Mouse (Mus musculus) hindbrain, embryonic 15.5 days (tissue): ENCODE measurements around the gene Hoxc8. TPM values are rescaled to one million over a fixed set of nuclear protein-coding genes. Genes with fewer than 3 reads are reported as not detected.

ENCODE experiments used
- ATAC-seq: fragments of 200-750 bp; cut with Nextera tagmentation; 2 replicates; pipeline ENCODE4 v1.8.0; 2017; ENCODE audit warnings: low read depth, moderate number of reproducible peaks, moderate TSS enrichment; ENCODE audit not compliant: low FRiP score
- H3K27ac ChIP-seq: fragments of 300-500 bp; sonication (generic); replicated peaks from 2 replicates; pipeline ENCODE4 v1.5.1; 2015; ENCODE audit warnings: mild to moderate bottlenecking, inconsistent platforms
- H3K27me3 ChIP-seq: fragments of 300-500 bp; sonication (generic); 2 replicates; pipeline ENCODE4 v1.6.1; 2015; ENCODE audit warnings: control low read depth, inconsistent platforms
- H3K36me3 ChIP-seq: fragments of 300-500 bp; sonication (generic); 2 replicates; pipeline ENCODE4 v1.6.1; 2015; ENCODE audit warnings: control low read depth, inconsistent platforms
- H3K4me1 ChIP-seq: fragments of 300-500 bp; sonication (generic); replicated peaks from 2 replicates; pipeline ENCODE4 v1.6.1; 2015; ENCODE audit warnings: control low read depth, inconsistent platforms
- H3K4me2 ChIP-seq: fragments of 300-500 bp; sonication (generic); 2 replicates; pipeline ENCODE4 v1.6.1; 2015; ENCODE audit warnings: moderate library complexity, mild to moderate bottlenecking, inconsistent platforms
- H3K4me3 ChIP-seq: fragments of 300-500 bp; sonication (generic); 2 replicates; pipeline ENCODE4 v1.5.1; 2015; ENCODE audit warnings: mild to moderate bottlenecking, inconsistent platforms
- H3K9ac ChIP-seq: fragments of 300-500 bp; sonication (generic); 2 replicates; pipeline ENCODE4 v1.6.1; 2015; ENCODE audit warnings: inconsistent platforms
- H3K9me3 ChIP-seq: fragments of 300-500 bp; sonication (generic); 2 replicates; pipeline ENCODE4 v1.6.1; 2016; ENCODE audit warnings: control low read depth, inconsistent platforms
- WGBS: fragments of 180-500 bp; shearing (Covaris S2); methylation state at CpG from one replicate; pipeline ENCODE4 v1.1.7; 2015; 5-methylcytosine and 5-hydroxymethylcytosine counted together
- polyA plus RNA-seq: library from polyadenylated mRNA; unstranded; fragments of >200 nt; fragmentation: Nextera tagmentation; extraction: Ambion mirVana; gene quantifications from 2 replicates; pipeline ENCODE4 v1.2.1, GENCODE M21; 2015

Hoxc8 gene
- polyA plus RNA-seq, 1 experiment from 2014 or later: 16.6 TPM

DNA sequence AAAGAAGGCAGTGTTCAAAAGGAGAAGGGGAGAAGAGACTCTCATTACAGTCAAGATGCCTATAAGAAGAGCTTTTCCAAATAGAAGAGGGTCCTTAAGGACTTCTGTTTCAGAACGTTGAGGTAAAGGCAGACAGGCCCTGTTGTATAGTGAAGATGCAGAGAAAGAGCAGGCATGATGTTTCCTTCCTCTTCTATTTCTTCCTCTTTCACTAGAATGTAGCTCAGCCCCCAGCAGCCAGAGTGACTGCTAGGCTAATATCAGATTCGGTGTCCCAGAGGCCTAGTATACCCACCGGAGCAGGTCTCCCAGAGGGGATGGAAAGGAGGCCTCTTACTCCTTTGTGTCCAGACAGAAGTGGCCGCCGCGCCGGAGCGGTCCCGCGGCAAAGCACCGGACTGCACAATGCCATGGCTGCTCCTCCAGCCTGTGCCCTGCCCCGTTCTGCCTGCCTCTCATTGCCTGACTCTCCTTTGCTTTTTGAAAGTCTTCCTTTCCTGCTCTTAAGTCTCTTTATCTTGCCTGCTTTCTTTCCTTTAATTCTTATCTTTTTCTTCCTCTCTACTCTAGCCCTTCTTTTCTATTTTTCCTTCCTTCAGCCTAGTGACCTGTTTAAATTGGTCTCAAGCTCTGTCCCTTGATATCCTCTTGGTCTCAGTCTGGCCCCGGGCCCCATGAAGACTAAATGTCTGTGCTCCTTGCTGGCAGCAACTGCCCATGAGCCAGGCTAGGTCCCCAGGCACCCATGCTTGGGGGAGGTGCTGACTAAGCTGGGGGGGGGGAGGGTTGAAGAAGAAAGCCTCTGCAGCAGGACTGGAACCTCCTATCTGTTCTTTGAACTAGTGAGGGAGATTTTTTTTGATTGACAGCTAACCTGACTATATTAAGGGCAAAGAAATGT lies 11.5 kb upstream of the Hoxc8 start:
- Histone ChIP-seq H3K27ac (no peak overlapping the region), H3K9ac (no peak overlapping the region), H3K9me3 (no peaks in the 10 kb centered on the region), H3K4me1 (peaks cover 9% of the 10 kb centered on the region), H3K27me3 (peaks cover 90% of the 10 kb centered on the region), H3K36me3 (no peaks in the 10 kb centered on the region), H3K4me2 (no peak overlapping the region), H3K4me3 (no peak overlapping the region)
- WGBS: 3% methylated on average over 13 of the region's 13 CpGs
- no peak for ATAC-seq

DNA sequence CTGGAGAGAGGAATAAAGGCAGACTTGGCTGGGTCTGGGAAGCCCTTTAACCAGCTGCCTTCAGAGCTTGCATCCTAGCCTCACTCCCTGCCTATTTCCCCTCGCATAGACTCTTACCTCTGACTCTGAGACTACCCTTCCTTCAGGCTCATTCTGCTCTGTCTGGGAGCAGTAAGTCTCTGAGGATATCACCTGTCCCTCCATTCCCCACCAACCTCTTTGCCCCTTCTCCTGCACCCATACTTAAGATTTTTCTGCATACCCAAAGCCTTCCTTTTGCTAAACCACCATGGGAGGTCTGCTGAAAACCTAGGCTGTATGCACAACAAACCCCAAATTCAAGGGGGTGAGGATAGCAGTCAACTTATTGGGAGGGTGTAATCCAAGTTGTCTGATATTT lies 10.5 kb upstream of the Hoxc8 start:
- no peak overlapping the region for H3K9ac ChIP-seq
- H3K4me3 ChIP-seq: no peak overlapping the region
- H3K9me3 ChIP-seq: no peaks in the 10 kb centered on the region
- H3K4me1 ChIP-seq: peaks cover 9% of the 10 kb centered on the region
- peaks cover 90% of the 10 kb centered on the region for H3K27me3 ChIP-seq
- no peak for ATAC-seq
- H3K27ac ChIP-seq: no peak overlapping the region
- 0% methylated on average over 1 of the region's 1 CpGs for WGBS
- H3K36me3 ChIP-seq: no peaks in the 10 kb centered on the region
- H3K4me2 ChIP-seq: no peak overlapping the region

DNA sequence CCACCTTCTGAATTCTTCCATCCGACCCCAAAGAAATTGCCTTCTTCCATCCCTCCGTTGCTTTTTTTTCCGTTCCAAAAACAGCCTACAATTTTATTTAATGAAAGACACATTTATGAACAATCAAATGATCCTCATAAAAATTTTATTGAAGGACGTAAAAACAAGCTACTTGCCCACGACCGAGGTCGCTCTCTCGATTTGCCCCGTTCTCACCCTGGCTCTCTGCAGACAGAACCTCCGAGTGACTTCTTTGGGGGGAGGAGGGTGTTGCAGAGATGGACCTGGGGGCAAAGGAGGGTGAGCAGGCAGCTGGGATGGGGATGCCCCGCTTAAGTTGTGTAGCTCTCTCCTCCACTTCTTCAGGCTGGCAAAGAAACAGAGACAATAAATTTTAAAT lies 10.1 kb upstream of the Hoxc8 start:
- Histone ChIP-seq H3K4me2 (no peak overlapping the region), H3K9ac (no peak overlapping the region), H3K27me3 (peaks cover 90% of the 10 kb centered on the region), H3K27ac (no peak overlapping the region), H3K4me1 (peaks cover 9% of the 10 kb centered on the region), H3K9me3 (no peaks in the 10 kb centered on the region), H3K36me3 (no peaks in the 10 kb centered on the region), H3K4me3 (no peak overlapping the region)
- ATAC-seq: no peak
- 2% methylated on average over 11 of the region's 11 CpGs for WGBS

GRCm38 (mm10) chr15:102980912-102981311 lies 9.5 kb upstream of the Hoxc8 start:
- Histone ChIP-seq H3K4me2 (peak overlapping the region; percentile 35), H3K27ac (no peak overlapping the region), H3K36me3 (no peaks in the 10 kb centered on the region), H3K27me3 (peaks cover 90% of the 10 kb centered on the region), H3K4me3 (no peak overlapping the region; the same call in 1 of the 2 replicates), H3K4me1 (peaks cover 9% of the 10 kb centered on the region), H3K9me3 (no peaks in the 10 kb centered on the region), H3K9ac (no peak overlapping the region)
- ATAC-seq: no peak
- 2% methylated on average over 14 of the region's 14 CpGs for WGBS

DNA sequence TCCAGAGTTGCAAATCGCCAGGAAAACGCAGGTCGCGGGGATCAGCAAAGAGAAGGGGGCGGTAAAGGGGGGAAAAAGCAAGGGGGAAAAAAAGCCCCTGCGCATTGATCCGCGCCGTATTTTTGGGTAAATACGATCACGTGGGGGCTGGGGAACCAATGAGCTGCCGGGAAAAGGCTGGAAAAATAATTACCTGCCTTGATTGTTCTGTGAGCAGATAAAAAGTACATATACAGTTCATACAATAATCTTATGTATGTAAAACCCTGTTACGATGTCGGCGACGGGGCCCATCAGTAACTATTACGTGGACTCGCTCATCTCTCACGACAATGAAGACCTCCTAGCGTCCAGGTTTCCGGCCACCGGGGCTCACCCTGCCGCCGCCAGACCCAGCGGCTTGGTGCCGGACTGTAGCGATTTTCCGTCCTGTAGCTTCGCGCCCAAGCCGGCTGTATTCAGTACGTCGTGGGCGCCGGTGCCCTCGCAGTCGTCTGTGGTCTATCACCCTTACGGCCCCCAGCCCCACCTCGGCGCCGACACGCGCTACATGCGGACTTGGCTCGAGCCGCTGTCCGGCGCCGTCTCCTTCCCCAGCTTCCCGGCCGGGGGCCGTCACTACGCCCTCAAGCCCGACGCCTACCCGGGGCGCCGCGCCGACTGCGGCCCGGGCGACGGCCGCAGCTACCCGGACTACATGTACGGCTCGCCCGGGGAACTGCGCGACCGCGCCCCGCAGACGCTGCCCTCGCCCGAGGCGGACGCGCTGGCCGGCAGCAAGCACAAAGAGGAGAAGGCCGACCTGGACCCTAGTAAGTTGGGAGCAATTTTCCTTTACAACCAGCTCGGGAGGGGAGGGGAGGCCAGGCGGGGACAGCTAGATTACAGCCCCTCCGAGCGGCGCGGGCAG lies 8.8 kb upstream of the Hoxc8 start:
- H3K27ac ChIP-seq: no peak overlapping the region
- H3K36me3 ChIP-seq: no peaks in the 10 kb centered on the region
- H3K4me3 ChIP-seq: peak overlapping the region; percentile 15
- H3K27me3 ChIP-seq: peaks cover 91% of the 10 kb centered on the region
- ATAC-seq: no peak
- H3K4me2 ChIP-seq: peak overlapping the region; percentile 35
- peaks cover 9% of the 10 kb centered on the region for H3K4me1 ChIP-seq
- under 1% methylated on average over 88 of the region's 88 CpGs for WGBS
- H3K9ac ChIP-seq: no peak overlapping the region
- no peaks in the 10 kb centered on the region for H3K9me3 ChIP-seq

GRCm38 (mm10) chr15:102983716-102984115 lies 6.7 kb upstream of the Hoxc8 start:
- 2% methylated on average over 12 of the region's 12 CpGs for WGBS
- ATAC-seq: no peak
- H3K9ac ChIP-seq: no peak overlapping the region
- H3K4me1 ChIP-seq: peaks cover 9% of the 10 kb centered on the region
- H3K27ac ChIP-seq: no peak overlapping the region
- H3K4me3 ChIP-seq: no peak overlapping the region
- H3K4me2 ChIP-seq: no peak overlapping the region
- no peaks in the 10 kb centered on the region for H3K9me3 ChIP-seq
- H3K36me3 ChIP-seq: no peaks in the 10 kb centered on the region
- H3K27me3 ChIP-seq: peaks cover 97% of the 10 kb centered on the region

GRCm38 (mm10) chr15:102984521-102984920 lies 5.9 kb upstream of the Hoxc8 start:
- Histone ChIP-seq H3K27me3 (peaks cover 97% of the 10 kb centered on the region), H3K4me1 (peaks cover 9% of the 10 kb centered on the region), H3K27ac (no peak overlapping the region), H3K4me3 (no peak overlapping the region), H3K36me3 (no peaks in the 10 kb centered on the region), H3K9me3 (no peaks in the 10 kb centered on the region), H3K4me2 (no peak overlapping the region), H3K9ac (no peak overlapping the region)
- under 1% methylated on average over 10 of the region's 10 CpGs for WGBS
- ATAC-seq: no peak

GRCm38 (mm10) chr15:102984925-102985324 lies 5.5 kb upstream of the Hoxc8 start:
- H3K36me3 ChIP-seq: no peaks in the 10 kb centered on the region
- H3K9me3 ChIP-seq: no peaks in the 10 kb centered on the region
- no peak overlapping the region for H3K4me3 ChIP-seq
- peaks cover 97% of the 10 kb centered on the region for H3K27me3 ChIP-seq
- no peak overlapping the region for H3K27ac ChIP-seq
- no peak overlapping the region for H3K9ac ChIP-seq
- 8% methylated on average over 3 of the region's 3 CpGs for WGBS
- no peak overlapping the region for H3K4me2 ChIP-seq
- peaks cover 9% of the 10 kb centered on the region for H3K4me1 ChIP-seq
- ATAC-seq: no peak

DNA sequence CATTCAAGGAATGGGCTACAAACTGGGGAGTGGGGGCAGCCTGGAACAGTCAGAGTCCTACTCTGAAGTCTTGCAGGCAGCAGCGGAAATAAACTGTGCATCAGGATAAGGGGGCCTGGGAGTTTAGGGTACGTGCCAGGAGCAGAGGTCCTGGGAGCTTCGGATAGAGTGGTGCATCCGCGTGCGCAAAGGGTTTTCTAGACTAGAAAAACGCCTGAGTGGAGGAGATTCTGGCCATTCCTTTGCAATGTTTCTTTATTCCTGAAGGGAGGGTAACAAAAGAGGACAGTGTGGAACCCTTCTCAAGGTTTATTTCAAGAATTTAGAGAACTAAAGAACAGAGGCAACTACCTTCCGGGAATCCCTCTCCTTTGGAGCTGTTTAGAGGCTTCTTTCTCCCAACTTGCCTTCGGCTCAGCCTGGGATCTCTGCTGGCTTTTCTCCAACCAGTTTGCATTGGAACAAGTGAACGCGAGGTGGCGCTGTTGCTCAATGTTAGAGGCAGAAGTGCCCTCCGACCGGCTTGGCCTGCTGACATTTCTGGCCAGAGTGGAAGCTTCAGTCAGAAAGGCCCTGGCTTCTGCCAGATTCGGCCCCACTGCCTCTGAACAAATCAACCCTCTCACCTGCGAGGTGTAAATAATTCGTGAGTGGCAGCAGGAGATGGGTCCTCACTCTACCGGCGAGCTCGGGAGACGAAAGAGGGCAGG lies 3.1 kb upstream of the Hoxc8 start:
- 3% methylated on average over 21 of the region's 21 CpGs for WGBS
- H3K9ac ChIP-seq: no peak overlapping the region
- peaks cover 96% of the 10 kb centered on the region for H3K27me3 ChIP-seq
- no peaks in the 10 kb centered on the region for H3K36me3 ChIP-seq
- no peak overlapping the region for H3K4me2 ChIP-seq
- no peak overlapping the region for H3K27ac ChIP-seq
- H3K4me1 ChIP-seq: peaks cover 5% of the 10 kb centered on the region
- no peak overlapping the region for H3K4me3 ChIP-seq
- no peak for ATAC-seq
- H3K9me3 ChIP-seq: no peaks in the 10 kb centered on the region

DNA sequence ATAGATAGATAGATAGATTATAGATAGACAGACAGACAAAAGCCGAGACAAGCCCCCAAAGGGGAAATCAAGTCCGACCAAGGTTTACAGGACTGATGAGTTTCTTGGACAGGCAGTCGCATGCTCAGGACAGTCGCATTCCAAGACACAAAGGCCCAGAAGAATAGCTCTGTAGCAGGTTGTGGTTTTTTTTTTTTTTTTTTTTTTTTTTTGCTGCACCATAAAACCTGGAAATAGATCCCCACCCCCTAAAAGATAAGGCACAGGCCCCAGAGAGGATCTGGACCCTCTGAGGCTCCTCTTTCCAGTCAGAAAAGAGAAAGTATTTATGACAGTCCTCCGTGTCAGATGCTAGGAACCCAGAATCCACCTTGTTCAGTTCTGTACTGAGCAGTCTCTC lies 2.3 kb upstream of the Hoxc8 start:
- peaks cover 96% of the 10 kb centered on the region for H3K27me3 ChIP-seq

DNA sequence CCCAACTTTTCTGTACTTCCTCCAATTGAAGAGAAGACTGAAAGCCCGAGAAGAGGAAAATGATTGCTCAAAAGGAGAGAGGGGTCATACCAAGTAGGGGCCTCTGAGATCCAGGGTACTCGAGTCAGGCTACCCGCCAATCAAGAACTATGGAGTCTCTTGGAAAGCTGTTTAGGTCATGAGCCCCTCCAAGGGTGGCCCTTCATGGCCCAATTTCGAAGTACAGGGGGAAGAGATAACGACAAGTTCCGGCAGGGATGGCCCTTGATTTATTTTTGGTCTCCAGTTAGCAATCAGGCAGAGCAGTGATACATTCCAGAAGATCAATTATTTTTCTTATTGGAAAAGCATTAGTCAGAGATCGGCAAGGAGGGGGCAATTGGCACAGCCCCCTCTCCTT lies 1.4 kb downstream of the Hoxc8 start:
- no peak overlapping the region for H3K27ac ChIP-seq
- 2% methylated on average over 7 of the region's 7 CpGs for WGBS
- H3K4me1 ChIP-seq: peaks cover 5% of the 10 kb centered on the region
- H3K4me2 ChIP-seq: no peak overlapping the region
- H3K4me3 ChIP-seq: no peak overlapping the region
- no peak for ATAC-seq
- H3K9ac ChIP-seq: no peak overlapping the region
- H3K9me3 ChIP-seq: no peaks in the 10 kb centered on the region
- peaks cover 94% of the 10 kb centered on the region for H3K27me3 ChIP-seq
- H3K36me3 ChIP-seq: no peaks in the 10 kb centered on the region

More for the DNA sequence above, 2.3 kb upstream of the Hoxc8 start:
- no peak for ATAC-seq
- no peaks in the 10 kb centered on the region for H3K36me3 ChIP-seq
- no peak overlapping the region for H3K27ac ChIP-seq
- H3K9ac ChIP-seq: no peak overlapping the region
- no peaks in the 10 kb centered on the region for H3K9me3 ChIP-seq
- WGBS: 24% methylated on average over 5 of the region's 5 CpGs
- no peak overlapping the region for H3K4me2 ChIP-seq
- no peak overlapping the region for H3K4me3 ChIP-seq
- H3K4me1 ChIP-seq: peaks cover 5% of the 10 kb centered on the region
